Mouse (Mus musculus): Measurements from ENCODE around the gene Knop1.

DNA sequence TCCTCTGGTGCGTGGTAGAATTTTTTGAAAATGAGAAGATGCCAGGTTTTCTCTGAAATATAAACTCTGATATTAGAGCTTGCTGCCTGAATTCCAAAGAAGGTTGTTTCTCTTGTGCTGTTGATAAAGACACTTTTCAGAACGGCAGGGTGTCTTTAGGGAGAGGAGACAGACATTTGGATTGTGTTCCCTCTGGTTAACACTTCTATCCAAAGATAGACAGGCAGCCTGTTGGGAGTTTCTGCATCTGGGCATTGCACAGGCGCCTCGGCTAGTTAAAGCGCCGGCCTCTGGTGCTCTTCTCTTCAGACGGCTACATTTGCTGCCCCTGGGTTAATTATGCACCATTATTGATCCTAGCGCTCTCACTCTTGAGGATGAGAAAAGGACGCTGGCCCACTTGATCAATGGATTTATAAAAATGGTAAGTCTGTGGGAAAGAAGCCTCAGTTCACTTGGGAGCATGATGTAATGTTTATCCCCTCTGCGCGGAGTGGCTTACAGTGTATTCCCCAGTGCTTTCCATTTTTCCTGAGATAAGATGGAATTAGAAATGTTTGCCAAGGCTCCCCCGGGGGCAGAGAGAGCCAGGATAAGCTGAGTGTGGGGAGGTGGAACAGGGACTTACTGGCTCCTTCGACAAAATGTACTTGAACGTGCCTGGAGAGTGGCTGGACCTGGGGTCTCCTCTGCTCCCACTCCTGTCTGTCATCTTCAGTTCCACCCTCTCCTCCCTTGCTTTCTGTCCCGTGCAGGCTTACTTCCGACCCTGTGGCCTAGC, 49.2 kb downstream of the Knop1 start:
- TF ChIP-seq CTCF (IDR thresholded peaks at IDR 0.05) (no peak), EP300 (IDR thresholded peaks at IDR 0.05) (no peak)

All from lung, postnatal 0 days (tissue).